Mouse (Mus musculus): ENCODE measurements at regions not wholly inside any gene's neighbourhood (a gene's known extent, or its start where the extent isn't known, plus 50 kb on each side); places are given as distances from the start of the nearest gene placed in this dataset.

- no peak for DNase-seq (ENCODE audit: low spot score in 2 of 2)
These were observed 63.1 kb upstream of the Cxcl12 start for GRCm38 (mm10) chr6:117105182-117105589.

- DNase-seq (ENCODE audit: low spot score in 2 of 2) = no peak
These were observed 58.0 kb upstream of the Cxcl12 start for GRCm38 (mm10) chr6:117110291-117110690.

- no peak for DNase-seq (ENCODE audit: low spot score in 2 of 2)
These were observed 53.5 kb upstream of the Cxcl12 start for GRCm38 (mm10) chr6:117114859-117115258.

GRCm38 (mm10) chr6:117118081-117118480, 50.3 kb upstream of the Cxcl12 start:
- peak in 1 of 2 experiments; percentile 48 for DNase-seq (ENCODE audit: low spot score in 2 of 2)

Measured in frontal cortex, postnatal 36 days (tissue).